Mouse (Mus musculus): ENCODE results near the gene Cdhr2.

The Cdhr2 gene

DNA sequence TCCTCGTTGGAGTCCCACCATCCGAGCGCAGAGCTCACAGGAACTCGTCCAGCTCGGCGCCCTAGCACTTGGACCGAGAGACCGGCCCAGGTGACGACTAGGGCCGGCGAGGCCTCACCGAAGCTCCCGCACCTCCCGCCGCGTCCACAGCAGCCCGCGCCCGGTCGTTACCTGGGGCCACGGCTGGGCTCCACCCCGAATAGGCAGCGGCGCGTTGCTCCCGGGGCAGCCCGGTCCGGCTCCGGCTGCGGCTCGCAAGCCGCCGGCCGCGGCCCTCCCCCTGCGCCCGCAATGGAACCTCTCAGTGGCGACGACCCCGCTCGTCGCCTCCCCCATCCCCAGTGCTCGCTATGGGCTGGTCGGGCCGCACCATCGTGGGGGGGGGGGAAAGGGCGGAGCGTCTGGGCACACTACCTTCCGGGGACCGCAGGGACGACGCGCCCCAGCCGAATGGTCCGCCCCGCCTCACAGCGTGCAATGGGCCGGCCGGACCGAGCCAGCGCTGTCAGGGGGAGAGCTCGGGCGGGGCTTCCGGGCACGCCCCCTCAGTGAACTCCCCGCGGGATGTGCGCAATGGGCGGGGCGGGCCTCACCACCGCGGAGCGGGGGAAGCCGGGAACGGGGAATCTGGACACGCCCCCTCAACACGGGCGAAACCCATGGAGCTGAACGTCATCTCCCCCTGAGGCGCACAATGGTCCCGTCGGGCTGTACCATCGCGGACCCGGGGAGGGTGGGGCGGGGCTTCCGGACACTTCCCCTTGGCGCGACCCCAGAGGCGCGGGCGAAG lies 7.5 kb upstream of the Cdhr2 start, which contains the start of gene Rnf44:
Gene Rnf44 (minus strand): TSS at position 350 of the 790 bp plus-strand sequence.
- peak; percentile 88 for ATAC-seq (ENCODE audit: low TSS enrichment)

DNA sequence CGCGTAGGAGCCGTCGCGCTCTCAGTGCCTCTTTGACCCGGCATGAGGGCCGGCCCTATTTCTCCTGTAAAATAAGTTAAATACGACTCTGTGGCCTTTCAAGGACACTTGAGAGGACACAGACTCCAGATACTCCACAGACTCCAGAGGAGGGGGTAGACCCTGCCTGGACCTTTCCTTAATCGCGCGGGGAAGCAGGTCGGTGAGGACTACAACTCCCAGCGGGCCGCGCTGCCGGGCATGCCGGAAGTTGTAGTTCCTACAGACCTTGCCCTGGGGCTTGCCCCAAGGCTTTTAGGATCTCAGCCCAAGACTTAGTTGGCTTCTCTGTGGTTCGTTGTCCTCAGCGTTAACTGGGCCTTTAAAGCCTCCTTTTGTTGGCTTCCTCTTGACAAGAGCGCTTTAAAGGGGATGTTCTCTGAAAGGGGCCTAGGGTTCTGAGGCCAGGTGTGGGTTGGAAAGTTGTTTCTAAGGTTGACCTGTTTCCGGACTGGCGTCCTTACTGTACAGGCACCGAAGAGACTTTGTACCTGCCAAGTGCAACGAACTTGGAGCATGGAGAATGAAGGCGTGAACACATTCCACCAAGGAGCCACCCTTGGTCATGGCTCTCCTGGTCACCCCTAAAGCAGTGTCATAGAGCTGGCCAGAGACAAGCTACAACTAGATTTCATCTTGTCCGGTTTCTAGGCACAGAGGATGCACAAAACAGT lies 6.8 kb upstream of the Cdhr2 start:
- ATAC-seq (ENCODE audit: low TSS enrichment) = peak; percentile 66

DNA sequence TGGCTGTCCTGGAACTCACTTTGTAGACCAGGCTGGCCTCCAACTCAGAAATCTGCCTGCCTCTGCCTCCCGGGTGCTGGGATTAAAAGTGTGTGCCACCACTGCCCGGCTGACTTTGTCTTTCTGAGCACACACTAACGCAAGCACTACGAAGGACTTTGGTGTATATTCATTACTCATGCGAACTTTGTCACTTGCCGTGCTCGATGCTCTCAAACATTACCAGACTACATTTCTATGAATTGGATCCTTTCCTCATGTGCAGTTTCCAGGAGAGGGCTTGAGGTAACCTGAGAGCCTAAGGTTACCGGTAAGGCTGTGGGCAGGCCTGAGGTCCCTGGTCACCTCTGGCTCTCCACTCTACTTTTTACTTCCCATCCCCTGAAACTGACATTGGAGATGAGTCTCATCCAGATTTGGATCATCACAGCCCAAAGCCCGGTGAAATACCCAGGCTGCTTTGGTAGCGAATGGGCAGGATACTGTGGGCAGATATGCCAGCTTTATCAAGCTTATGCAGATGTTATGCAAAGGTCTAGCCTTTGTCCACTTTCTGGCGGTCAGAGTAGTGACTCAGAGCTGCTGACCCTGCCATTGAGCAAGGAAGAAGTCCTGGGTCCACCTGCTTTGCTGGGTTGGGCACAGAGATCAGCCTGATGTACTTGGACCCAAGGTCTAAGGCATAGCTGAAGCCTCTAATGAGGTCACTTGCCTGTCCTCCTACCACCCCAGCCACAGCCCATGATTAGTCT lies 5.6 kb upstream of the Cdhr2 start:
- no peak for ATAC-seq (ENCODE audit: low TSS enrichment)

DNA sequence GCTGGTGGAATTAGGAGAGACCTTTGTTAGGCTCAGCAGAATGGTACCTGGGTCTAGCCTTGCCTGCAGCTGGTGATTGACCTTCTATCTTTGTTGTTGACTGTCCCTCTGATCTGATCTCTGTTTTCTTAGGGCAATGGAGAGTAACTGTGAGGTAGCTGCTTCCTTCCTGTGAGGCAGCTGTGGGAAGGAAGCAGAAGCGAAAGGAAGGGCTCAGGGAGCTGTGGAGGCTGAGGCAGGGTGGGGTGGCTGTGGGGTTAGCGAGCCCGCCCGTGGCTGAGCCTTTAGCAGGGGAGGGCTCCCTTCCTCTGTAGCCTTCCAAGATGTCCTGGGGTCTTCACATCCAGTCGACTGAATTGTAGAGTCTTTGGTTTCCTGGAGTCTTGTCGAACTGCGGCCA lies 1.2 kb downstream of the Cdhr2 start:
- ATAC-seq (ENCODE audit: low TSS enrichment) = no peak

DNA sequence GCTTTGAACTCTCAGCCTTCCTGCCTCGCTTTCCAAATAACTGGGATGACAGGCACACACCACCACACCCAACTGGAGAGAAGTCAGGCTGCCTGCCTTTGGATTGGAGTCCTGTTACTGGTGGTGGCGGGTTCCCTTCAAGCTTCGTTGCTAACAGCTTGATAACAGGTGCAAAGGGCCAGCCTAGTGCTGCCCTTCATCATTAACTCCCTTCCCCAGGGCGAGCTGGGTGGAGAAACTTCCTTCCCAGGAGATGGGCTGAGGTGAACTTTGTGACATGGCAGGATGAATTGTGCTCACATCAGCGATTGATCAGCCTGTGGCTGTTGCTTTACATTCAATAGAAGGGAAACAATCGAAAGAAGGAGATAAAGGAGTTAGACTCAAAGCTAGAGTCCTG lies 3.6 kb downstream of the Cdhr2 start:
- ATAC-seq (ENCODE audit: low TSS enrichment) = no peak

DNA sequence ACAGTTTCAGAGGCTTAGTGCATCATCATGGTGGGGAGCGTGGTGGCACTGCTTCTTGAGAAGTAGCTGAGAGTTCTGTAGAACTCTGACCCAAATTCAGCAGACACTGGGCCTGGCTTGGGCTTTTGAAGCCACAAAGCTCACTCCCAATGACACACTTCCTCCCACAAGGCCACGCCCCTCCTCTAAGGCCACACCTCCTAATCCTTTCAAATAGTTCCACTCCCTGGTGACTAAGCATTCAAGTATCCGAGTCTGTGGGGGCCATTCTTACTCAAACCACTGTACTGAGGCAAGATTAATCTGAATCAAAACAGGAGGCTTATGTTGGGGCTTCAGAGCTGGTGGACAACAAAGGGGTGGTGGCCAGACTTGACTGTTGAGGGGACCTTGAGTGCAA lies 9.6 kb downstream of the Cdhr2 start:
- ATAC-seq (ENCODE audit: low TSS enrichment) = no peak

DNA sequence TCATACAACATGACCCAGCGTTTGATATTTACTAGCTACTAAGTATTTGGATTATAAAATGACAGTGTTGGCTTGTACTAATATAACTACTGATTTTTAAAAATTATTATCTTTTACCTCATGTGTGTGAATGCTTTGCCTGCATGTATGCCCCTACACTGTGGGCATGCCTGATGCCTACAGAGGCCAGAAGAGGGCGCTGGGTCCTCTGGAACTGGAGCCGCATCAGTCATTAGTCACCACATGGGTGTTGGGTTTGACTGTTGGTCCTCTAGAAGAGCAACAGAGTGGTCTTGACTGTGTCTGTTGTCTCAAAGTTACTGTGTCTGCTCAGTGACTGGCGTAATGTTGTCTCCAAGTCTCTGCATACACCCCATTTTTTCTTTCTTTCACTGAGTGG lies 13.1 kb downstream of the Cdhr2 start:
- ATAC-seq (ENCODE audit: low TSS enrichment) = no peak

DNA sequence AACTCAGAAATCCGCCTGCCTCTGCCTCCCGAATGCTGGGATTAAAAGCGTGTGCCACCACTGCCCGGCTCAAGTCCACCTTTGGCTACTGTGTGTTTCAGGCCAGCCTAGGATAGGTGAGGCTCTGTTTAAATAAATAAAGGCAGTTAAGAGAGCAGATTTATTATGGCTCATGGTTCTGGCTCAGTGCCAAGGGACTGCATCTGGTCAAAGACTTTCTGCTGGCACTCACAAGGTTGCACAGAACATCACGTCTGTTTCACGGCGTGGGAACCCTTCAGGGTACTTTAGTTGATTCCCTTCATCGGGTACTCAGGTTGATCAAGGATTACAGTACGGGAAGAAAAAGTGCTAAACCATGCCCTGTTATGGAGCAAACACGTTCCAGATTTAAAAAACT lies 13.7 kb downstream of the Cdhr2 start:
- no peak for ATAC-seq (ENCODE audit: low TSS enrichment)

DNA sequence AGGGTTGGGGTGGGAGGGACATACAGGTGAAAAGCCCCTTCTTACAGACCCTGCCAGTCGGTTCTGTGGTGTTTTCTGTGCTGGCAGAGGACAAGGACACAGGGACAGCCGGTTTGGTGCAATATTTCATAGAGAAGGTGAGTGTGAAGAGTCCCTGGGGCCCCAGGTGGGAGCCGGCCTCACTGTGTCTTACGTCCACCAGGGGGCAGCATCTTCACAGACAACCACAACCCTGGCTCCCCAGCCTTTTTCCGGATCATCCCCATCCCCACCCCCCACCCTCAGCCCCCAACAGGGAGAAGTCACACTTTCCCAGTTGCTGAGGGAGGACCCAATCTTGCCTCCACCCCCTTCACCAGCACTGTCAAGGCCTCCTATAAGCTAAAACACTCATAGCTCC lies 15.7 kb downstream of the Cdhr2 start:
- peak; percentile 64; the same call in 1 of the 2 replicates for ATAC-seq (ENCODE audit: low TSS enrichment)

DNA sequence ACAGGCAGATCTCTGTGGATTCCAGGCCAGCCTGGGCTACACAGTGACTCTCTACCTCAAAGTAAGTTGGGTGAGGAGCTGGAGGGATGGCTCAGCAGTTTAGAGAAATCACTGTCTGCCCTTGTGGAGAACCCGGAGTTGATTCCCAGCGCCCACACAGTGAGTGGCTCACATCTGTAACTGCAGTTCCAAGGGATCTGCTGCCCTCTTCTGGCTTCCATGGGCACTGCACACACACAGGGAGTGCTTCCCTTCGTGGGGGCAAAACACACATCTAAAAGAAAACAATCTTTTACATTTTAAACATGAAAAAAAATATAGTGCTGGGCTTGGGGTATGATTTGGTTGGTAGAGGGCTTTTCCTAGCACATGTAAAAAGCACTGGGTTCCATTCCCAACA lies 21.9 kb downstream of the Cdhr2 start:
- no peak for ATAC-seq (ENCODE audit: low TSS enrichment)

DNA sequence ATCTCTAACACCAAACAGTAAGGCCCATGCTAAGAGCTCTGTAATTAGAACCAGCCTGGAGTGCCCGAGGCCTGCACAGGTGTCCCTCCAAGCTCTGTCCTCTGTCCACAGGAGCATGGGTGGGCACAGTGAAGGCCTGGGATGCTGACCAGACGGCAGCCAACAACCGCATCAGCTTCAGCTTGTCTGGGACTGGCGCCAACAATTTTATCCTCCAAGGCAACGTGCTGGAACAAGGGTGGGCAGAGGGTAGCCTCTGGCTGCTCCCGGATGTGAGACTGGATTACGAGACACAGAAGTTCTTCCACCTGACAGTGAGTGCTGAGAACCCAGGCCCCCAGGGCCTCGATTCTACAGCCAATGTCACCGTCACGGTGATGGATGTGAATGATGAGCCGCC lies 24.9 kb downstream of the Cdhr2 start:
- no peak; the same call in 1 of the 2 replicates for ATAC-seq (ENCODE audit: low TSS enrichment)

DNA sequence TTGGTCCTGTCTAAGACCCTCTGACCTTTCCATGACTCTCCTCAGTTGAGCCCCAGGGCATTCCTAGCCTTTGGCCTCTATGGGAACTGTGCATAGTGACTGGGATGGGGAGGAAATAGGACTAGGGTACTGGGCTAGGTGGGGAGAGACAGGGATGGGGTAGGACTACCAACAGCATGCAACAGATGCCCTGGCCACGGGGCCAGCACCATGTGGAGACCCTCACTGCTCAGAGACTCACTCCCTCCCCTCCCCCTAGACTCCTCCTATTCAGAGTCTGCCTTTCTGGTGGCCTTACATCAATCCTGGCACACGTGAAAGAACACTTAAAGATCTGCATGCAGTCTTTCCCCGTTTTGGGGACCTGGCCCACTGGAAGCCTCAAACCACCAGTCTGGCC lies 35.7 kb downstream of the Cdhr2 start:
- no peak for ATAC-seq (ENCODE audit: low TSS enrichment)

DNA sequence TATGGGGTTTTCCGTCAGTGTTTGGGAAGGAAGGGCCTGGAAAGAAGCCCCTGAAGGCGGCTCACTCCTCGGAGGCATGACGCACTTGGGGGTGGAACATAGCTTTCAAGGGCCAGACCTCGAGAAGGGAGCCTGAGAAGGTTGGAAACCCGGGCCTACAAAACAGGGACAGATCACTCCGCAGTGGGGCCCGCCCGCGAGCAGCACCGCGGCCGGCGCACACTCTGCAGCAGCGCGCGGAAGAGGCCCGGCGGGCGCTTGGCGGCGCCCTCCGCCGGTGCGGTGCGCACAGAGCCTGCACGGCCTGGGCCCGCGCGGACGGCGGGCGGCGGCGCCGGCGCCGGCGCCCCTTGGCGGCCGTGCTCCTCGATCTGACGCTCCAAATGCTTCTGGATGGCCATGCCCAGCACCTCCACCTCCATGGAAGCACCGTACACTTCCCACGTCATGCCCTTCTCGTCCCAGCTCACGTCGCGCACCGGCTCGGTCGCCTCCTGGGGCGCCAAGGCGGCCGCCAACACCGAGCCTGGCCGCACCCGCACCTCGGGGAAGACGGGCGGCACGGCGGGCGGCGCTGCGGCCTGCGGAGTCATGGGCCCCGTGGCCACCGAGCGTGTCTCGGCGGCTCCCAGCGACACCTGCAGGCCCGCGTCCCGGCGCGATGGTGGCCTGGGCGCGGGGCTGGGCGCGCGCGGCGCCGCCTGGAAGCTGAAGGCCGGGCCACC lies 36.4 kb downstream of the Cdhr2 start:
- ATAC-seq (ENCODE audit: low TSS enrichment) = peak; percentile 53

DNA sequence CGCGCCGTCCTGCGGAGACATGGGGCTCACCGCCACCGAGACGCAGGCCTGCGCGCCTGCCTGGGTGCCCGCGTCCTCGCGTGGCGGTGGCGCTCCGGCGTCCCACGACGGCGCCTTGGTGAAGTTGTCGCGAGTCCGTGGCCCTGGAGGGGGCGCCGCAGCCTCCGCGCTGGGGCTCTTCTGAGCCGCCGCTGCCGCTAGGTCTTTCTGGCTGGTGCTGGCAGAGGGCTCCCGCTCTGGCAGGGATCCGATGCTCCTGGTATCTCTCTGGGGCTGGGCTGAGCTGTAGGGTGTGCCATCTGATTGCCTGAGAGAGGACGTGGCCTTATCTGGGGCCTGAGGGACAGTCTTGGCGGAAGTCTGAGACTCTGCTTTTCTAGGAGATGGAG lies 36.9 kb downstream of the Cdhr2 start:
- no peak; the same call in 1 of the 2 replicates for ATAC-seq (ENCODE audit: low TSS enrichment)

DNA sequence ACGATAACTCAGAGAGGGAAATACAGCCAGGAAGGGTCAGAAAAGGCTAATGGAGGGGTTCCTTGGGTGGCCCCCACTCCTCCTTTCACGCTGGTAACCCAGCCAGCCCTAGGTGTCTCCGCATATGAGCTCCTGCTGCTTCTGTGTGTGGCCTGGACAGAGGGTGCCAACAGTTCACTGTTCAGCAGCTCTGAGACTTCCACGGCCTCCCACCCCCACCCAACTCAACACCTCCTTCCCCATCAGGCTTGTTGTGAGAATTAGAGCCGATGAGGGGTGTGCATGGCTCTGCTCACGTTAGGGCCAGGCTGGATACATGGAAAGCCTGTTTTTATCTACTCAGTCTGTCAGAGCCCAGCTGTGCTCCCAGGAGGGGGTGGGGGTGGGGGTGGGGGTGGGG lies 44.8 kb downstream of the Cdhr2 start:
- no peak for ATAC-seq (ENCODE audit: low TSS enrichment)

DNA sequence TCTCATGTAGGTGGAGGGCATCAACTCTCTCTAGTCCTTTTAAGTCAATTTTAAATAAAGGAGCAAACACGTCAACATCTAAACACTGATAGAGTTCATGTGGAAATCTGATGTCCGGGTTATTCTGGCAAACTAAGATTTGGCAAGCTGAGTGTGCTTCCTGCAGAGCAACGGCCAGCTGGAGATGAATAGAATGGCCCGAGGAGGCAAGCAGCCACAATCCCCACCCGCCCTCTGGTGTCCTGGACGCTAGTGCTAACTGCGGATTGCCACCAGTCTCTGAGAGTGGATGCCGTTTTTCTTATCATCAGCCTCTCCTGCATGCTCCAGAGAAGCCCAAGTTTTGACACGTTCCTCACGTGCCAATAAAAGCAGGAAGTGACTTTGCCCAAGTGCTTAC lies 45.6 kb downstream of the Cdhr2 start:
- no peak for ATAC-seq (ENCODE audit: low TSS enrichment)

DNA sequence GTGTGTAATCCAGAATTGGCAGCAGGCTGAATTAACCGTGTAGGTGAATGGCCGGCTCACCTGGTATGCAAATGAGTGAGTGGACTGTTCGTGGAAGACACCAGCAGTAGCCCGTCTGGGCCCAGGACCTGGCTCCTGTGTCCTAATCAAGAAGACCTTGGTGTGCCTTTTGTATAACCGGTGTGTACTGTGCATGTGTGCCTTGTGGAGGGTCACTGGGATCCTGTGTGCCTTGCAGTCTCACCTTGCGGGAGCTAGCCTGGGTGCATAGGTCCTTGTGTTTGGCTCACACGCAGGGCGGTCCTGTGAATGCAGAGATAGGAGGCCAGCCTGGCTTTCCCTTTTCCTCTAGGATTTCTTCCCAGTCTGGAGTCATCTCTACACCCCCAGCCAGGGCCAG lies 46.9 kb downstream of the Cdhr2 start:
- no peak for ATAC-seq (ENCODE audit: low TSS enrichment)

DNA sequence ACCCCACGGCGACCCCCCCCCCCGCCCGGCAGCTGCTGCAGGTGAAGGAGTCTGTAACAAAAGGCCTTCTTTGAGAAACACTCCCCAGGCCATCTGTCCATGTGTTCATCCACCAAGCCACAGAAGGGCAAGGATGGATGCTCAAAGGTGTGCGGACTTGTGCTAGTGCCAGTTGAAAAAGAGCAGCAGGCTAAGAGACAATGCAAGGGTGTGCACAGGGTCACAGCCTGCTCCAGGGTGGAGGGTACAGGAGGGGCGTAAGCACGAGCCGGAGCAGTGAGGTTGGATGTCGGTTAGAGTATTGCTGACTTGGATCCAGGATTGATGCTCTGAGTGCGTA lies 47.4 kb downstream of the Cdhr2 start:
- ATAC-seq (ENCODE audit: low TSS enrichment) = no peak

DNA sequence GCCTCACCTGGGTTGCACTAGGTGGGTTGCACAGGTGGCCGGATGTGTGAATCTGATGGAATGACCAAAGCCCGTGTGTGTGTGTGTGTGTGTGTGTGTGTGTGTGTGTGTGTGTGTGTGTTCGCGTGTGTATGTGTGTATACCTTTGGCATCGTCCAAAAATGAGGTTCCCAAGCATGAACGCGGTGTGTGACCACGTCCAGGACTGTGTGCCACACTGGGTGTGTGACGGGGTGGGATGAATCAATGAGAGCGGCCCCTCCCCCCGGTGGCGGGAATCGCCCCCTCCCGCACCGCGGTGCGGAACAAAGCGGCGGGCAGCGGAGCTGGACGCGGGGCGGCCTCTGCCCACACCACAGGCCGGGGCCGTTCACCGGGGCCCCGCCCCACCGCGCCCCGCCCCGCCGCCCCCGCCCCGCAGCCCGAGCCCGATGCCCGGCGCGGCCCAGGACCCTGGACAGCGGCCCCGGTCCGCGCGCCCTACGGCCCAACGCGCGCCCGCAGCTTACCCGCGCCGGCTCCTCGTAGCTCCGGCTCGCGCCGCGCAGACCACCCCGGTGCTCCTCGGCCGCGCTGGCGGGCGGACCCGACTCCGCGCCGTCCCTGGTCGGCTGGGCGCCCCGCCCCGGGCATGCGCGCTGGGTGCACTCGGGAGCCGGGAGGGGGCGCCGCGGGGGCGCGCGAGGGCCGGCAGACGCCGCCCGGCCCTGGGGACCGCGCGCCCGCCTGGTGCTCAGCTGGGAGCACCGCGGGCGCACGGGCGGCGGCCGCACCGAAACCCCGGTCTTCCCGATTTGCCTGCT lies 48.0 kb downstream of the Cdhr2 start:
- peak; percentile 42 for ATAC-seq (ENCODE audit: low TSS enrichment)

DNA sequence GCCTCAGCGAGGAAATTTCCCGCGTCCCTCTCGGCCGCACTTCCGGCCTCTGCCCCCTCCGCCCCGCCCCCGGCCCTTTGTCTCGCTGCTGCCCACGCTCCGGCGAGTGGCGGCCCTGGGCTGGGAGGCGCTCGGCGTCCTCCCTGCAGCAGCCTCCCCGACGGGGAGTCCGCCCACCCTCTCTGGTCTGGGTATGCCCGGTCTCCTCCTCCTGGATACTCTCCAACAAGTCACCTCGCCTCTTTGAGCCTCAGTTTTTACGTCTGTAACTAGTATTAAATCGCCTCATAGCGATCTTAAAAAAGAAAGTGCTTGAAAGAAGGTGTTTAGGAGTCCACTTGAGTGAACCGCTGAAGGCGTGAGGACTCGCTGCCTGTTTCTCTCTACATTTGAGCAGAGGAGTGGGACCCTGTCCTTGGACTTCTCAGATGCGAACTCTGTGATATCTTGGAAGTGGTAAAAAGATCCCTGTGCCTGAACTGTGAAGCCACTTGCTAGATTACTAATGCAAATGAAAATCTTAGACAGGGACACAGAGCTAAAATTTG lies 48.7 kb downstream of the Cdhr2 start, which contains the start of gene Gprin1:
Gene Gprin1 (minus strand): TSS at position 11 of the 548 bp plus-strand sequence.
- no peak for ATAC-seq (ENCODE audit: low TSS enrichment)

DNA sequence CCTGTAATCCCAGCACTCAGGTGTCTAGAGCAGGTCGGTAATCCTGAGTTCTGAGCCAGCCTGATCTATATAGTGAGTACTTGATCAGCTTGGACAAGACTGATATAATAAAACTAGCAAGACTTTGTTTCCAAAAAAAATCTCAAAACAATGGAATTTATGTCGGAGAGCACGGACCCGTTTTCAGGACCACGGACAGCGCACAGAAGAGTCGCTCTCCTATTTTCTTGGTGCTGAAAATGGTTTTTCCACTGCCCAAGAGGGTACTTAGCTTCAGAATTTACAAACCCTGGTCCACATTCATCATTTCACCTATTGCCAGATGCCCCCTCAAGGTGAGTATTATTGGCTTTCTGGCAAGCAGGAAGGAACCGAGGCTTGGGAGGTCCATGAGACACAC lies 49.4 kb downstream of the Cdhr2 start:
- ATAC-seq (ENCODE audit: low TSS enrichment) = no peak
